Mouse (Mus musculus) CH12.LX (cell line): Measurements from ENCODE around the gene Gm20388. TPM values are rescaled to one million over a fixed set of nuclear protein-coding genes. Genes with fewer than 3 reads are reported as not detected.

Experiments used
- DNase-seq: peaks from one replicate; pipeline ENCODE4 v3.0.0-alpha.2; 2013; ENCODE audit errors: extremely low read depth
- H3K27ac ChIP-seq: 2 replicates; pipeline ENCODE4 v1.5.1; 2012; ENCODE audit warnings: low read depth, mild to moderate bottlenecking, control low read depth, moderate library complexity; ENCODE audit not compliant: insufficient read depth
- H3K27me3 ChIP-seq: replicated peaks from 2 replicates; pipeline ENCODE3; 2012; ENCODE audit warnings: inconsistent platforms
- H3K36me3 ChIP-seq, 2 experiments: replicated peaks in 1 of 2; 2 replicates each; pipeline versions ENCODE3 to v1.6.1; 2012; ENCODE audit warnings: inconsistent platforms in 1 of 2, low read length in 1 of 2, mild to moderate bottlenecking in 1 of 2, mixed read lengths in 1 of 2, moderate library complexity in 1 of 2; ENCODE audit not compliant: control insufficient read depth in 1 of 2, insufficient read depth in 1 of 2
- H3K4me1 ChIP-seq, 2 experiments: 2 replicates each; pipeline ENCODE4 v1.6.1; 2012; ENCODE audit warnings: inconsistent platforms in 1 of 2, moderate library complexity in 1 of 2; ENCODE audit not compliant: insufficient read depth in 2 of 2, control insufficient read depth in 1 of 2
- H3K4me2 ChIP-seq: 2 replicates; pipeline ENCODE4 v1.6.1; 2012; ENCODE audit warnings: low read depth, mild to moderate bottlenecking, control low read depth; ENCODE audit not compliant: poor library complexity, insufficient read depth, severe bottlenecking
- H3K4me3 ChIP-seq, 3 experiments: fragments of 150-350 bp in 1 of 3; sonication (generic) in 1 of 3; replicated peaks in 1 of 3; 2 replicates each; pipeline versions ENCODE3 to v1.5.1; 2011 to 2012; ENCODE audit warnings: low read depth in 2 of 3, low read length in 2 of 3, mild to moderate bottlenecking in 2 of 3, moderate library complexity in 2 of 3, control low read depth in 1 of 3, improper control_type of control experiment in 1 of 3, inconsistent platforms in 1 of 3, mixed read lengths in 1 of 3; ENCODE audit not compliant: poor library complexity in 1 of 3
- H3K79me2 ChIP-seq: replicated peaks from 2 replicates; pipeline ENCODE4 v1.6.1; 2012; ENCODE audit warnings: mild to moderate bottlenecking, moderate library complexity; ENCODE audit not compliant: control insufficient read depth, poor library complexity, insufficient read depth, severe bottlenecking; ENCODE audit errors: extremely low read depth
- H3K9ac ChIP-seq: 2 replicates; pipeline ENCODE4 v1.6.1; 2012; ENCODE audit warnings: low read depth, mild to moderate bottlenecking, control low read depth, moderate library complexity; ENCODE audit not compliant: insufficient read depth
- H3K9me3 ChIP-seq: replicated peaks from 2 replicates; pipeline ENCODE3; 2012; ENCODE audit warnings: low read length, inconsistent platforms, mixed read lengths
- CHD1 ChIP-seq: IDR thresholded peaks from 2 replicates; pipeline ENCODE4 v1.6.1; 2012; ENCODE audit warnings: low read depth, low read length, improper control_type of control experiment, inconsistent platforms
- CTCF ChIP-seq, 2 experiments: IDR thresholded peaks in 1 of 2; conservative IDR thresholded peaks in 1 of 2; 2 replicates each; pipeline ENCODE4 v1.5.1; 2011 to 2012; ENCODE audit warnings: low read depth in 2 of 2, low read length in 2 of 2, improper control_type of control experiment in 1 of 2, inconsistent platforms in 1 of 2, mild to moderate bottlenecking in 1 of 2, moderate library complexity in 1 of 2
- E2F4 ChIP-seq: IDR thresholded peaks from 2 replicates; pipeline ENCODE4 v1.6.1; 2011; ENCODE audit warnings: low read depth, low read length, improper control_type of control experiment; ENCODE audit not compliant: insufficient replicate concordance
- EP300 ChIP-seq: IDR thresholded peaks from 2 replicates; pipeline ENCODE4 v1.6.1; 2011; ENCODE audit warnings: low read length, improper control_type of control experiment
- ETS1 ChIP-seq: conservative IDR thresholded peaks from 2 replicates; pipeline ENCODE4 v1.6.1; 2012; ENCODE audit warnings: low read depth, mild to moderate bottlenecking, inconsistent platforms, low read length, improper control_type of control experiment, moderate library complexity
- IRF4 ChIP-seq: IDR thresholded peaks from 2 replicates; pipeline ENCODE4 v1.6.1; 2014; ENCODE audit warnings: low read depth, mild to moderate bottlenecking, inconsistent platforms, low read length, improper control_type of control experiment
- JUN ChIP-seq: IDR thresholded peaks from 2 replicates; pipeline ENCODE4 v1.6.1; 2011; ENCODE audit warnings: low read depth, mild to moderate bottlenecking, low read length, improper control_type of control experiment, moderate library complexity; ENCODE audit not compliant: insufficient read depth
- MAFK ChIP-seq: IDR thresholded peaks from 2 replicates; pipeline ENCODE4 v1.6.1; 2011; ENCODE audit warnings: low read length, improper control_type of control experiment; ENCODE audit not compliant: insufficient replicate concordance
- RAD21 ChIP-seq: IDR thresholded peaks from 2 replicates; pipeline ENCODE4 v1.6.1; 2011; ENCODE audit warnings: low read depth, mild to moderate bottlenecking, low read length, improper control_type of control experiment, moderate library complexity
- SIN3A ChIP-seq: IDR thresholded peaks from 2 replicates; pipeline ENCODE4 v1.6.1; 2012; ENCODE audit warnings: low read length, improper control_type of control experiment, inconsistent platforms
- SMC3 ChIP-seq: IDR thresholded peaks from 2 replicates; pipeline ENCODE4 v1.6.1; 2011; ENCODE audit warnings: low read depth, low read length, improper control_type of control experiment
- UBTF ChIP-seq: IDR thresholded peaks from 2 replicates; pipeline ENCODE4 v1.6.1; 2012; ENCODE audit warnings: low read depth, mild to moderate bottlenecking, inconsistent platforms, low read length, improper control_type of control experiment, moderate library complexity
- USF1 ChIP-seq: IDR thresholded peaks from 2 replicates; pipeline ENCODE4 v1.6.1; 2014; ENCODE audit warnings: low read depth, mild to moderate bottlenecking, inconsistent platforms, low read length, improper control_type of control experiment
- dilution Hi-C: fragments of 300-500 bp; cut with MboI; formaldehyde crosslinking; loops from 2 replicates; pipeline ENCODE4 v1.14.3; 2020; ENCODE audit warnings: low sequenced_read_pairs; ENCODE audit not compliant: extremely low pct_unique_long_range_greater_than_20kb, extremely low pct_ligation_motif_present
- in situ Hi-C: fragments of 300-500 bp; cut with MboI; formaldehyde crosslinking; loops from 3 replicates; pipeline ENCODE4 v1.14.3; 2019; ENCODE audit warnings: low sequenced_read_pairs, low pct_ligation_motif_present, low pct_unique_long_range_greater_than_20kb, mixed read lengths
- polyA plus RNA-seq: library from polyadenylated mRNA; unstranded; fragments of >175 nt; gene quantifications from 2 replicates; pipeline ENCODE4 v1.2.1, GENCODE M21; 2012; ENCODE audit warnings: low read depth; ENCODE audit not compliant: insufficient read length
- total RNA-seq, 2 experiments: library from RNA; depleted of rRNA; stranded (reverse); fragments of 300-350 nt in 1 of 2; fragments of >200 nt in 1 of 2; gene quantifications; 2 replicates each; pipeline ENCODE4 v1.2.3; 2012 to 2014

The Gm20388 gene
- total and polyA plus RNA-seq, 3 experiments = 14.8 to 26.3 (median 22.2) TPM

DNA sequence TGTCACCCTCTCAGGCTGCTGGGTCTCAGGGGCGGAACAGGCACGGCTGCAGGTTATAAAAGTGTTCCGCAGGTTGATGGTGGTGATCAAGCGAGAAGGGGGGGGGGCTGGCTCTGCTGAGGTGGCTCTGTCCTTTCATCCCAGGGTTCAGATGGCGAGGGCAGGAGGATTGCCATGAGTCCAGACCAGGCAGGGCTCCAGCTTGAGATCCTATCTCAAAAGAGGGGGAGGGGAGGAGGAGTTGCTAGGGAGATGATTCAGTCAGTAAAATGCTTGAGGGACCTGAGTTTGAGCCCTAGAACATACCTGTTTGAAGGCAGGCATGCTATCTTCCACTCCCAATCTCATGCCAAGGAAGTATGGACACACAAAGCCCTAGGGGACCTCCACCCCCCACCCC lies 649.9 kb downstream of the Gm20388 start:
- H3K27me3 ChIP-seq = no peaks in the 10 kb centered on the region
- H3K79me2 ChIP-seq = peaks cover 36% of the 10 kb centered on the region
- in situ Hi-C loops = no loop called here
- no peaks in the 10 kb centered on the region for H3K9me3 ChIP-seq
- peaks cover 41 to 82% of the 10 kb centered on the region in 2 experiments for H3K36me3 ChIP-seq
- H3K9ac ChIP-seq = no peak overlapping the region
- TF ChIP-seq CHD1 (no peak), E2F4 (no peak), MAFK (no peak), JUN (no peak), ETS1 (no peak), SIN3A (no peak), USF1 (no peak), UBTF (no peak)
- TF ChIP-seq, all 38 proteins: peak for 0
- dilution Hi-C loops = no loop called here
- Histone ChIP-seq H3K4me1 (peaks cover 34 to 97% of the 10 kb centered on the region in 2 experiments), H3K4me3 (no peak overlapping the region), H3K4me2 (no peak overlapping the region), H3K27ac (no peak overlapping the region)
- no peak for DNase-seq

DNA sequence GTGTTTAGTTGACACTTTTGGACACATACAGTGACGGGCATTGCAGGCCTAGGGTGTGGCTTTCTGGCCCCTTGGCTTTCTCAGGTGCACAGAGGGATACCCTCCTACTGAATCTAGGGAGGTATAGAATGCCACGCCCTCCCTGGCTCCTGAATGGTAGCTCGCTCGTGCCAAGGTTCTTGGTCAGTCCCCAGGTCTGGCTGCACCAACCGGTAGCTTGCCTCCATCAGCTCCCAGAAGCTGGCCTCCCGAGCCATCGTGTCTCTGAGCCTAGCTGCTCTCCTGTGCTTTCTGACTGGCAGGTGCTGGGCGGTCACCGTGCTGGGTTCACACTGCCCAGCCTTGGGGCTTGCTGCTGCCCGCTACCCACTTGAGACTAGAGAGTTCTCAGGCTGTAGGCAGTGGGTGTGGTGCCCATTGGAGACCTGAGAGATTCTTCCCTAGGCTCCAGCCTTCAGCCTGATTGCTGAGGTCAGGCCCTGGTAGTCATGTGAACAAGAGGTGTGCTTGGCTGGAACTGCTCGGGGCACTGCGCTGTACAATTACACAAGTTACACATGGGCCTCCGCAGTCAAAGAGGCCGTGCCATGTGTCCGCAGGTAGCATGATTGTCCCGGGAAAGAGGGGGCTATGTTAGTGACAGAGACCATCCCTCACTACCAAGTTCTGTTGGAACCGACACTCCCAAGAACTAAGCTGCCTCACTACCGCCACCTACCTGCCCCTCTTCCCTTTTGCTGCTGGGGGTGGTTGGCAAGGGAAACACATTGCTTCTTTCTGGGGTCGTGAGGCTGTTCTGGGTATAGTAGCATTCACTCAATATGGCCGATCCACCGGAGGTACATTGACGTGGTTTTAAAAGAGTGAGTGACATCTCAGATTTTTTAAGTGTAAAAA lies 651.1 kb downstream of the Gm20388 start:
- dilution Hi-C loops = no loop called here
- no peaks in the 10 kb centered on the region for H3K27me3 ChIP-seq
- peaks cover 26% of the 10 kb centered on the region for H3K79me2 ChIP-seq
- H3K36me3 ChIP-seq = peaks cover 52 to 89% of the 10 kb centered on the region in 2 experiments
- no peak for TF ChIP-seq EP300
- TF ChIP-seq IRF4 = no peak
- TF ChIP-seq SMC3 = peak; percentile 50
- TF ChIP-seq JUN = no peak
- peak; percentile 31 for TF ChIP-seq RAD21
- TF ChIP-seq CTCF (conservative IDR thresholded peaks at IDR 0.05 in 1 of 2, IDR thresholded peaks at IDR 0.05 in 1 of 2; ENCODE audit: low read depth in 2 of 2, low read length in 2 of 2) = peak; percentile 59 to 65; a peak in 3 of 4 replicates
- TF ChIP-seq, all 38 proteins: peak for 3
- DNase-seq = no peak
- in situ Hi-C loops = no loop called here
- Histone ChIP-seq H3K9ac (no peak overlapping the region), H3K4me3 (no peak overlapping the region), H3K9me3 (no peaks in the 10 kb centered on the region), H3K4me1 (peaks cover 22 to 86% of the 10 kb centered on the region in 2 experiments), H3K27ac (no peak overlapping the region), H3K4me2 (no peak overlapping the region)
